Mouse (Mus musculus) intestine, postnatal 0 days (tissue): ENCODE results near the gene Tax1bp1. TPM values are rescaled to one million over a fixed set of nuclear protein-coding genes. Genes with fewer than 3 reads are reported as not detected.
"Not testable (repeated sequence)": the region's sequence is repeated elsewhere in the genome, so short reads cannot be mapped to it uniquely, and the experiment has no call there.

Source experiments
- ATAC-seq: fragments of 200-750 bp; cut with Nextera tagmentation; 2 replicates; pipeline ENCODE4 v1.8.0; 2017; ENCODE audit warnings: mild to moderate bottlenecking, moderate TSS enrichment, moderate library complexity
- H3K27ac ChIP-seq: fragments of 300-500 bp; sonication (generic); 2 replicates; pipeline ENCODE4 v1.5.1; 2014; ENCODE audit warnings: mild to moderate bottlenecking, low read depth, low read length, moderate library complexity
- H3K27me3 ChIP-seq: fragments of 300-500 bp; sonication (generic); replicated peaks from 2 replicates; pipeline ENCODE4 v1.6.1; 2014; ENCODE audit warnings: low read length, mixed read lengths; ENCODE audit not compliant: control insufficient read depth, insufficient read depth
- H3K36me3 ChIP-seq: fragments of 300-500 bp; sonication (generic); 2 replicates; pipeline ENCODE4 v1.6.1; 2014; ENCODE audit warnings: mild to moderate bottlenecking, moderate library complexity; ENCODE audit not compliant: control insufficient read depth, insufficient read depth
- H3K4me1 ChIP-seq: fragments of 300-500 bp; sonication (generic); replicated peaks from 2 replicates; pipeline ENCODE4 v1.6.1; 2014; ENCODE audit warnings: antibody characterized with exemption, low read length, mixed read lengths; ENCODE audit not compliant: control insufficient read depth, insufficient read depth
- H3K4me2 ChIP-seq: fragments of 300-500 bp; sonication (generic); replicated peaks from 2 replicates; pipeline ENCODE4 v1.6.1; 2014; ENCODE audit warnings: low read depth, mild to moderate bottlenecking, moderate library complexity
- H3K4me3 ChIP-seq: fragments of 300-500 bp; sonication (generic); 2 replicates; pipeline ENCODE4 v1.5.1; 2014; ENCODE audit warnings: low read depth, low read length
- H3K9ac ChIP-seq: fragments of 300-500 bp; sonication (generic); 2 replicates; pipeline ENCODE4 v1.6.1; 2014; ENCODE audit warnings: mild to moderate bottlenecking, low read depth, low read length
- H3K9me3 ChIP-seq: fragments of 300-500 bp; sonication (generic); 2 replicates; pipeline ENCODE4 v1.6.1; 2016; ENCODE audit warnings: mixed run types; ENCODE audit not compliant: control insufficient read depth
- CTCF ChIP-seq: sonication (generic); IDR thresholded peaks from 2 replicates; pipeline ENCODE4 v1.5.1; 2016; ENCODE audit warnings: low read depth, mild to moderate bottlenecking, control low read depth, antibody characterized with exemption, moderate library complexity
- WGBS: fragments of 180-500 bp; shearing (Covaris S2); extraction: QIAGEN DNeasy Blood & Tissue Kit; methylation state at CpG from one replicate; pipeline ENCODE4 v1.1.7; 2014; 5-methylcytosine and 5-hydroxymethylcytosine counted together
- polyA plus RNA-seq: library from polyadenylated mRNA; unstranded; fragments of >200 nt; fragmentation: Nextera tagmentation; extraction: Ambion mirVana; gene quantifications from 2 replicates; pipeline ENCODE4 v1.2.1, GENCODE M21; 2015

Tax1bp1 gene
- polyA plus RNA-seq: 296 and 317 TPM in 2 replicates

GRCm38 (mm10) chr6:52713104-52713896, at the start of gene Tax1bp1:
Gene Tax1bp1, plus strand, starts transcription at chr6:52713729.
- no peak for TF ChIP-seq CTCF
- Histone ChIP-seq H3K4me1 (0 out of 2 replicates have a peak, but pooled peaks cover 2% of the 10 kb centered on the region), H3K9ac (peak within 1 kb of the TSS; percentile 98), H3K4me2 (peak within 1 kb of the TSS; percentile 63), H3K27ac (peak within 1 kb of the TSS; percentile 99), H3K9me3 (no peaks in the 10 kb centered on the region), H3K27me3 (no peaks in the 10 kb centered on the region), H3K4me3 (peak within 1 kb of the TSS; percentile 100), H3K36me3 (no peaks in the 10 kb centered on the region)
- ATAC-seq: peak; percentile 95
- WGBS: 3% methylated on average over 38 of the region's 38 CpGs

GRCm38 (mm10) chr6:52667641-52668040, 45.9 kb upstream of the Tax1bp1 start:
- Histone ChIP-seq H3K27me3 (no peaks in the 10 kb centered on the region), H3K4me2 (no peak overlapping the region), H3K9ac (no peak overlapping the region), H3K4me3 (no peak overlapping the region), H3K4me1 (no peaks in the 10 kb centered on the region), H3K27ac (no peak overlapping the region), H3K36me3 (no peaks in the 10 kb centered on the region), H3K9me3 (no peaks in the 10 kb centered on the region)
- TF ChIP-seq CTCF: no peak
- no peak for ATAC-seq
- WGBS: 80% methylated on average over 3 of the region's 3 CpGs

GRCm38 (mm10) chr6:52669878-52670277, 43.7 kb upstream of the Tax1bp1 start:
- not testable (repeated sequence) for H3K9ac ChIP-seq, H3K4me1 ChIP-seq, H3K27ac ChIP-seq, H3K36me3 ChIP-seq, H3K9me3 ChIP-seq, H3K4me2 ChIP-seq, H3K27me3 ChIP-seq, ATAC-seq, H3K4me3 ChIP-seq
- WGBS: 60% methylated on average over 2 of the region's 2 CpGs
- peak; percentile 52 for TF ChIP-seq CTCF

GRCm38 (mm10) chr6:52671791-52672190, 41.7 kb upstream of the Tax1bp1 start:
- Histone ChIP-seq H3K9ac (no peak overlapping the region), H3K9me3 (no peaks in the 10 kb centered on the region), H3K4me3 (no peak overlapping the region), H3K4me1 (no peaks in the 10 kb centered on the region; the same call in 1 of the 2 replicates), H3K27ac (no peak overlapping the region), H3K4me2 (no peak overlapping the region), H3K36me3 (no peaks in the 10 kb centered on the region), H3K27me3 (no peaks in the 10 kb centered on the region)
- no peak for TF ChIP-seq CTCF
- 30% methylated on average over 8 of the region's 8 CpGs for WGBS
- ATAC-seq: no peak

- no peaks in the 10 kb centered on the region for H3K27me3 ChIP-seq
- H3K4me2 ChIP-seq: no peak overlapping the region
- H3K36me3 ChIP-seq: no peaks in the 10 kb centered on the region
- H3K27ac ChIP-seq: no peak overlapping the region
- H3K4me3 ChIP-seq: no peak overlapping the region
- no peaks in the 10 kb centered on the region; the same call in 1 of the 2 replicates for H3K4me1 ChIP-seq
- no peaks in the 10 kb centered on the region for H3K9me3 ChIP-seq
- H3K9ac ChIP-seq: no peak overlapping the region
- ATAC-seq: no peak
- WGBS: 49% methylated on average over 2 of the region's 2 CpGs
- no peak for TF ChIP-seq CTCF
Observed at GRCm38 (mm10) chr6:52672539-52672938, 41.0 kb upstream of the Tax1bp1 start.

- no peaks in the 10 kb centered on the region for H3K36me3 ChIP-seq
- H3K4me3 ChIP-seq: no peak overlapping the region
- no peak overlapping the region for H3K9ac ChIP-seq
- no peak overlapping the region for H3K27ac ChIP-seq
- H3K9me3 ChIP-seq: no peaks in the 10 kb centered on the region
- TF ChIP-seq CTCF: no peak
- no peak overlapping the region for H3K4me2 ChIP-seq
- WGBS: 52% methylated on average over 7 of the region's 7 CpGs
- H3K27me3 ChIP-seq: no peaks in the 10 kb centered on the region
- H3K4me1 ChIP-seq: peaks cover 4% of the 10 kb centered on the region; the same call in 1 of the 2 replicates
- ATAC-seq: no peak
Observed at GRCm38 (mm10) chr6:52673706-52674105, 39.8 kb upstream of the Tax1bp1 start.
